Mouse (Mus musculus) ES-CJ7 (cell line): ENCODE data around the gene Rps3.
"Not testable (repeated sequence)": the region's sequence is repeated elsewhere in the genome, so short reads cannot be mapped to it uniquely, and the experiment has no call there.

Source experiments
- DNase-seq: peaks from one replicate; pipeline ENCODE4 v3.0.0; 2011; ENCODE audit warnings: low read depth, low spot score

The Rps3 gene

GRCm38 (mm10) chr7:99483271-99483923 lies at the start of gene Rps3:
Rps3 (minus strand) TSS chr7:99483738.
- peak; percentile 99 for DNase-seq

DNA sequence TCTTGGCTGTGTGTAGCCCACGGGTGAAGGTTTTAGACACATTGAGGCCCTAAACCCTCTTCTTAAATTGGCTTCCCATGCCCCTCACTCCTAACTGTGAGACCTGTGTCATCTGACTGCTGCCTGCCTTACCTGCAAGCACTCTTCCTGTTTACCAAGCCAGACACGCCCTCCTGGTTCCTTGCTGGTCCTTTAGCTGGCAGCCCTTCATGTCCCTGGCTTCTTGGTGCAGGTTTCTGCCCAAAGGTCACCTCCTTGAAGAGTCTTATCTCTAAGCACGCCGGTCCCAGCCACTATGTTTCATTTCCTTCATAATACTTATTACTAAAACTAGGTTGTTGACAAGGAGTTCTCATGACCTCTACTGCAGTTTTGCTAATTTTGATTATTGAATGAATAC lies 49.0 kb upstream of the Rps3 start:
- no peak for DNase-seq

- DNase-seq: no peak
Measured at GRCm38 (mm10) chr7:99531408-99531970, 48.0 kb upstream of the Rps3 start.

DNA sequence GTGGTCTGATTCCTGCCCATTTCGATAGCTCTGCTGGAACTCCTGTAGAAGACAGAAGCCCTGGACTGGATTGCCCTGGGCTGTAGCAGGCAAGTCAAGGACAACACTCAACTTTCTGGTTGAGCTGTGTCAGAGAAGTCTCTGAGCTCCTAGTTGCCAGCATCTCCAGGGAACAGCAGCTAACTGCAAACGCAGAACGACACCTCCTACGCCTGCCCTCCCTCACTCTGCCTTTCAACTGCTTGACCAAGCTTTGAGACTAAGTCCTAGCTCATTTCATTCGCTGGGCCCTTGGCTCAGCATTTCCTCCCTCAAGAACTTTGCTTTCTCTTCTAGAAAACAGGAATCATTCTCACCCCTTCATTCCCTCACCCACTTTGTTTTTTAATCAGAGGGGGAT lies 45.9 kb upstream of the Rps3 start:
- DNase-seq: no peak

DNA sequence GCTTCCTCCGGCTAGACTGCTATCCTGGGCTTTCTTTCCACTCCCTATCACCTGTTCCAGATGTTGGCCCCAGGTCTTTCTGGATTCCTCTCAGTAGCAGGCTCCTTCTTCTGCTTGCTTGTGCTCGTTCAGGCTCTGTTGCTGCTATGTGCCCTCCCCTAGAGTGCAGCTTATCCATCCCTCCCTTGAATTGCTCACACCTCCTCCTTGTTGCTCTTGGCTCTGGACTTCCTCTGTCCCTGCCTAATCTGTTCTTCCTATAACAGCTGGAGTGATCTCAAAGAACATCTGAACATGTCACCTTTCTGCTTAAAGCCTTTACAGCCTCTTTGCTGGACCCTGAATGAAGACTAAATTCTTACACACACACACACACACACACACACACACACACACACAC lies 45.0 kb upstream of the Rps3 start:
- no peak for DNase-seq

DNA sequence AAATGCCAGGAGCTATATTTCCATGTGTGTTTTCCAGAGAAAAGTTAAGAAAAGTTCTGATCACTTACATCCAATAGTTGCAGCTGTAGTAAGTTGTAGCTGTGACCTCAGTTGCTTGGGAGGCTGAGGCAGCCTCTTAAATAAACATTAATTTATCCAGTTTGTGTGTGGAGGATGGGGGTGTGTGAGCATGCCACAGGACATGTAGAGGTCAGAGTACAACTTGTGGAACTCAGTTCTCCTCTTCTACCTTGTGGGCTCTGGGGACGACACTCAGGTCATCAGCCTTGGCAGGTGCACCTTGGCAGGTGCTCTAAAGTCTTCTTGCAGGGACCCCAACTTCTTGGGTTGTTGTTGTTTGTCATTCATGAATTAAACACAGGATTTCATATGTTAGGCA lies 40.3 kb upstream of the Rps3 start:
- no peak for DNase-seq

DNA sequence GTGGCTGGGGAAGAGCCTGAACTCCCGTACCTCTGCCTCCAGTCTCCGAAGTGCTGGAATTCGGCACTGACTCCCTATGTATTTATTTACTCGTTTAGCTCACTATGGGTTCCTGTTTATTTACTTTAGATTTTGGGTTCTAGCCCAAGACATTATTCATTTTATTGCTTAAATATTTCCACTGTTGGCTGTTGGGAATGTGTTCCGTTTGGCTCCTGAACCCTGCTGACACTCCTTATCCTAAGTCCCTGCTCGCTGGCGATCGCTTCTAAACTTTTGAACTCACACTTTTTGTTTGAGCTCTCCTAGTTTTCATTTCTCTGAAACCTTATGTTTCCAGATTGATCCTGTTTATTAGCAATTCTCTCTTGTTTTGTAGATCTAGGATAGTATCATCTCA lies 39.6 kb upstream of the Rps3 start:
- DNase-seq: no peak

- peak; percentile 75 for DNase-seq
Measured at GRCm38 (mm10) chr7:99518954-99519644, 35.6 kb upstream of the Rps3 start.

- no peak for DNase-seq
Measured at GRCm38 (mm10) chr7:99516814-99517157, 33.2 kb upstream of the Rps3 start.

- DNase-seq: no peak
Measured at GRCm38 (mm10) chr7:99516092-99516813, 32.7 kb upstream of the Rps3 start.

DNA sequence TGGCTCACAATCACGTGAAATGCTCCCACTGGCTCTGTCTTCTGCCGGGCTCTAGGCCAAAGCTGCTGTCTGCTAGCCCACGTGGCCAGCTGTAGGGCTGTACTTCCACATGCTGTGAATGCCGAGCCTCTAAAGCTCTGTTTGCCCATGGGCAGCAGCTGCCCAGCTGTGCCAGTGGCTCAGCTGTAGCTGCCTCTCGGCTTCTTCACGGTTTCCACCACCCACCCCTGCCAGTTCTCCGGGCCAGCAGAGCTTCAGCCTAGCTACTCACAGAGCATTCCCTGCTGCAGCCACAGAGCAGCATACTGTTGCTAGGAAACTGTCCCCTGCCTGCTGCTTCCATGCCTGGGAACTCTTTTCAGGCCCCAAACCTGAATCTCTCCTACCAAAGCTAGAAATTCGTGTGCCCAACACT lies 26.6 kb upstream of the Rps3 start:
- no peak for DNase-seq

DNA sequence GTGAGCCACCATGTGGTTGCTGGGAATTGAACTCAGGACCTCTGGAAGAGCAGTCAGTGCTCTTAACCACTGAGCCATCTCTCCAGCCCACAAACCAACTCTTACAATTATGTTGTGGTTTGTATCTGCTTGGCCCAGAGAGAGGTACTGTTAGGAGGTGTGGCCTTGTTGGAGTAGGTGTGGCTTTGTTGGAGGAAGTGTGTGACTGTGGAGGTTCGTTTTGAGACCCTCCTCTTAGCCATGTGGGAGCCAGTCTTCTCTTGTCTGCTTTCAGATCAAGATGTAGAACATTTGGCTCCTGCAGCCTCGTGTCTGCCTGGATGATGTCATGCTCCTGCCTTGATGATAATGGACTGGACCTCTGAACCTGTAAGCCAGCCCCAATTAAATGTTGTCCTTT lies 24.6 kb upstream of the Rps3 start:
- DNase-seq: not testable (repeated sequence)

- no peak for DNase-seq
Measured at GRCm38 (mm10) chr7:99504556-99504955, 21.0 kb upstream of the Rps3 start.

- no peak for DNase-seq
Measured at GRCm38 (mm10) chr7:99501148-99501547, 17.6 kb upstream of the Rps3 start.

DNA sequence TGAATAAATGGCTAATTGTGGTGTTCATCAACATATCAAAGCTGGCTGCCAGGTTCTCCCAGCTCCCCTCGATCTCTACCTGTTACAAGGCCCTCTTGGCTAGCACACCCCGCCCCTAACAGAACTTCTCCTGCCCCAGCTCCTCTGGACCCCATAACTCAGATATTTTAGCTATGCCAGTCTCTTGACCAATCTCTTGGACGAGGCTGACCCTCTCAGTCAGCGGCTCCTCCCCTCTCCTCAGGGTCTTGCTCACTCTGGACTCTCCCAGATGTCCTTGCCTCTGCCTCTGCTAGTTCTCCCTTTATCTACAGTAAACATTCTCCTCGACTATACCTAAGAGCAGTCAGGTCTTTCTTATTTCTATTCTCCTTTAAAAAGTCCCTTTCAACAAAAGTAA lies 17.1 kb upstream of the Rps3 start:
- no peak for DNase-seq

DNA sequence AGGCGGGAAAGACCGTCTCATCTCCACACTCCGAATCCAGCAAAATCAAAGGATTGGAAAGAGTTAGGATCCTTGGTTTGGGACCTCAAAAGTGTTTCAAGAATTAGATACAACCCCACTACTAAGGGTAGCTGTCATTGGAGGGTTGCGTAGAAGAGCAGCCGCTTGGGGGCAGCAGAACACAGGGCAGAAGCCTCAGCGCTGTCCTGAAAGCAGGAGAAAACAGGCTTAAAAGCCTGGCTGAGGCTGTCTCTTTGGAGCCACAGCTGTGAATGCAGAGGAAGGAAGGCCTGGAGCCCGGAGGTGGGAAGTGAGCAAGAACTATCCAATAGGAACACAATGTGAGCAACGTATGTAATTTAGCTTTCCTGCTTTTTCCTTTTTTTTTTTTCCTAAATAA lies 16.7 kb upstream of the Rps3 start:
- DNase-seq: peak; percentile 74

DNA sequence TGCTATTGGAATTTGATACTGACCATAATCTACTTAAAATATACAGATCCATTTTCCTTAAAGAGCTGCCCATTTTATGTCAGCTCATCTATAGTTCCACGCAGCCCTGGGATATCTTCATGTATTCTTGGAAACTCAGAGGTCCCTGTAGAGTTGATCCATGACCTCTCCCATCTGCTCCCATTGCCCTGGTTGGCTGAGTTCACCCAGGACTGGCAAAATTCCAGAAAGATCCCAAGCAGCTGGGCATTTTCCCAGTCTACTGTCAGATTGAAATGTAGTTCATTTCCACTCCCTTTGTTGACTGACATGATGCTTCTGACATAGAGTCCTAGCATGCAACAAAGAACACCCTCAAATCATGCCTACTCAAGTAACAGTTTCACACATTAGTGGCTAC lies 15.6 kb upstream of the Rps3 start:
- no peak for DNase-seq

GRCm38 (mm10) chr7:99489708-99490107 lies 6.2 kb upstream of the Rps3 start:
- no peak for DNase-seq

DNA sequence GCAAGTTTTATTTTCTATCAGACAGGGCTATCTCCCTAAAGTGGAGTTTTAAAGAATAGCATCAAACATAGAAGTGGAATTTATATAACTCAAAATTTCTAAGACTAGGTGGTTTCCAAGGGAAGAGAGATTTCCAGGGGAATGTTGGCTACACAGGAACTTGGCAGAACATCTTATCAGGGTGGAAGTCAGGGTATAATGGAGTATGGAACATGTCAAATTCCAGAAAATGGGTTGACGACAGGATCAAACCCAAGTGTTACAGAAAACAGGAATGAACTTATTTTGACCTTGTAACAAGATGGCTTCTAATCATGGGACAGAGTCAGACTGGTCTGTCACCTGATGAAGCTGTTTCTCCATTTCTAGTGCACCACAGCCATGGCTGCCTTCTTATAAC lies 1.1 kb upstream of the Rps3 start:
- no peak for DNase-seq

- no peak for DNase-seq
Measured at GRCm38 (mm10) chr7:99483924-99484319, 384 bp upstream of the Rps3 start.

- DNase-seq: no peak
Measured at GRCm38 (mm10) chr7:99482637-99483036, 901 bp downstream of the Rps3 start.

DNA sequence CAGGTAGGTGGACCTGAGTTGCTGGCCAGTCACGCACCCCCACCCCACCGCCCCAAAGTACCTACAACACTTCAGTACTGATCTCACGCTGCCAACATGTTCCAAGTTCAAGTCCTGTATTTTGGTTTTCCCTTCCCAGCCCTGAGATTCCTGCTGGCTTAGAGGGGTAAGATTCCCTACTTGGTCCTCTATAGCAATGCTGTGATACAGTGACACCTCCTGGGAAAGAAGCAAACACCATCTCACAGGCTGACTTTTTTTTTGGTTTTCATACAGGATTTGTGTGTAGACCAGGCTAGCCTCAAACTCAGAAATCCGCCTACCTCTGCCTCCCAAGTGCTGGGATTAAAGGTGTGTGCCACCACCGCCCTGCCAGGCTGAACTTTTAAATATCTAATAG lies 6.3 kb downstream of the Rps3 start:
- peak; percentile 52 for DNase-seq
